Mouse (Mus musculus): ENCODE results near the gene Iqsec3.

The Iqsec3 gene

GRCm38 (mm10) chr6:121454549-121455494 lies 18.7 kb downstream of the Iqsec3 start:
- no peak for DNase-seq

DNA sequence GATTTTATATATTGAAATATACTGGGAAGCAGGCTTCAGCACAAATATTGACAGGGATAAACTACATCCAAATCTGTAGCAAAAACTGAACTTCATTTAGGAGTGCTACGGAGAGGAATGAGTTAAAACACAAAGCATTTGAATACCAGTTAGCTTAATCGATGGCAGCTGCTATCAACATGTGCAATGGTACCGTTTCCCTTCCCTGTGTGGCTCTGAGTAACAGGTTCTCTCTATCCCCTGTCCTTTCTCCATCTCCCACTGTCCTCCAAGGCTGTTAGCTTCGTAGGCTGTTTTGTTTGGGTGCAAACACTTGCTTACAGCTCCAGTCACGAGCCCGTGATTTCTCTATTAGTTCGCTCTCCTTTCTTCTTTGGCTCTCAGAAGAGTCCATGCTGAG lies 19.7 kb downstream of the Iqsec3 start:
- DNase-seq, result no peak

DNA sequence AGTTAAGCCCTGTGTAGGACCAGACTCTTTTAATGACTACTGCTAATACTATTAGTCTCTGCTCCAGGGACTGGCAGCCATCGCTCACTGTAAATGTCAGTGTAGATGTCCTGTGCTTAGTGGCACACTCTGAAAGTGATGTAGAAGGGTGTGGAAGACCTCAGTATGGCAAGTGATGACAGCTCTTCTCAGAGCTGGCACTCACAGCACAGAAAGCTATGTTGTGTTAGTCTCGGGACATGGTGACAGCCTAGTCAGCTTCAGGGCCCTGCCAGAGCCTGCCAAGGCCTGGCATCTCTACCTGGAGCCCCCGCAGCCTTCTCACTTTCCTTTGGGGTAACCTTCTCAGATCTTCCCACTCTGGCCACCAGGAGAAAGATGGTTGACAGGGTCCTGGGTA lies 21.8 kb downstream of the Iqsec3 start:
- no peak for DNase-seq

DNA sequence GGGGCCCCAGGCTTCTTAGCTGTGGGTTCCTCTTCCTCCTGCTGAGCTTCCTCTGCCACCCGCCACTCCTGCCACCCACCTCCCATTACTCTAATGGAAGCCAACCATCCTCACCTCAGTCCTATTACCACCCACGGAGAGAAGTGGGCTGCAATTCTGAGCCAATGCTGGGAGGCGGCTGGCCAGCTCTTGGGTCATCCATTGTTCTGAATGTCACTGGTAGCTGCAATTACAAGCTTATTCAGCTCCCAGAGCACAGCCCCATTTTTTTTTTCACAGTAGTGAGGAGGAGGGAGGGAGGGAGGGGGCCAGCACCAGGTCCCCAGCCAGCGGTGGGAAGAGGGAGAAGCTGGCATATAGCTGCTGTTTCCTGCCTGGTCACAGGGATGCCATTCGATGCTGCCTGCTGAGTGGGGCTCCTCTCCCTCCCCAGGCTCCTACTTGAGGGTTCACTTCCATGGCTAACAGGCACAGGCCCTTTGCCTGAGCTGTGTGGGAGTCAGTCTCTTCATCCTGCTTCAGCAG lies 32.7 kb downstream of the Iqsec3 start:
- no peak for DNase-seq

- DNase-seq, result no peak
These were observed 48.6 kb downstream of the Iqsec3 start for GRCm38 (mm10) chr6:121424830-121425229.

DNA sequence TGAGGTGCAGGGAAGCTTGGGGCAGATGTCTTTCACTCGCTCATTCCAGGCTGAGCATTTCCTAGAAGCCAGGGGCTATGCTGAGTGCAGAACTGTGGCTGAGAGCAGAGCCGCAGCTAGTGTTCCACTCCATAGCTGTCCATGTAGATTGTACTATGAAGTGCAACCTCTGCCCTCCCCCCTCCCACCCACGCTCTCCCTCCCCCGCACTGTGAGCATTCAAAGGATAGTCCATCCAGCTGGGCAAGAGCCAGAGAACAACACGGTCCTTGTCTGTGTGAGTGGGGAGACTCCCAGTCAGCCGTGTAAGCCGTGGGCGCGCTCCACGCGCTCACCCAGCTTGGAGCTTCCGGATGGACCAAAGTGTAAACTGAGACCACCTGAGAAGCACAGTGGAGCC lies 49.1 kb downstream of the Iqsec3 start:
- no peak for DNase-seq

GRCm38 (mm10) chr6:121412558-121413297 lies 60.8 kb downstream of the Iqsec3 start:
- DNase-seq, result peak; percentile 9

- no peak for DNase-seq
These were observed 65.9 kb downstream of the Iqsec3 start for GRCm38 (mm10) chr6:121407571-121408011.

DNA sequence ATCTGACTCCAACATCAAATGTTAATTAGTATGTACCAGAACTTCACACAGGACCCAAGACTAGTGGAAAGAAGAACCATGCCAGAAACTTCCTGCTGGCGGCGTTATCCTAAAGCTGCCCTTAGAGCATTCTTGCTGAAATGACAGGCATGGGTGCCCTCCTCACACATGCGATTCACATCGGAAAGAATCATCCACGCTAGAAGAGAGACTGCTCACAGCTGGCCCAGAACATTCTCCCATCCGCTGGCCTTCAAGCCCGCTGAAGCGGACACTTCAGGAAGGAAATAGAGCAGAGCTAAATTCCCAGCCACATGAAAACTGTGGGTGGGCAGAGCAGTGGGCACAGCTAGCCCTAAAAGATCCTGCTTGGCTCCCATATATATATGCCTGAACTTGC lies 68.2 kb downstream of the Iqsec3 start:
- no peak for DNase-seq

- no peak for DNase-seq
These were observed 70.7 kb downstream of the Iqsec3 start for GRCm38 (mm10) chr6:121402661-121403244.

GRCm38 (mm10) chr6:121401826-121402660 lies 71.4 kb downstream of the Iqsec3 start:
- no peak for DNase-seq

DNA sequence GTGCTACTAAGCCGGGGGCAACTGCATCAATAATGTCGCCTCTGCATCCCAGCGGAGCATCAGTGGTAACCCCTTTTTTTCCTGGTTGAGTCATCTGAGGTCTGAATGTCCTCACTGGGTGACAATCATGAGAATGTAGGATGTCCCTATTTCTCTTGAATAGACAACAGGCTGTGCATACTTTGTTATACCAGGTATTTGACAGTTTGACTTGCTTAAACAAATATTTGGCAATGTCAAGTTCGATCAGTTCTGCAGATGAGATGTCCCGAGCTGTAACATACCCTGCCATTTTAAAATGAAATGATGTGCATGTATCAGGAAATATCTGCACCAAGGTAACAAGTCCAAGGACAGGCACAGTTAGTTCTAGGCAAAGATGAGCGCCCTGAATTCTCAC lies 72.3 kb downstream of the Iqsec3 start:
- no peak for DNase-seq

DNA sequence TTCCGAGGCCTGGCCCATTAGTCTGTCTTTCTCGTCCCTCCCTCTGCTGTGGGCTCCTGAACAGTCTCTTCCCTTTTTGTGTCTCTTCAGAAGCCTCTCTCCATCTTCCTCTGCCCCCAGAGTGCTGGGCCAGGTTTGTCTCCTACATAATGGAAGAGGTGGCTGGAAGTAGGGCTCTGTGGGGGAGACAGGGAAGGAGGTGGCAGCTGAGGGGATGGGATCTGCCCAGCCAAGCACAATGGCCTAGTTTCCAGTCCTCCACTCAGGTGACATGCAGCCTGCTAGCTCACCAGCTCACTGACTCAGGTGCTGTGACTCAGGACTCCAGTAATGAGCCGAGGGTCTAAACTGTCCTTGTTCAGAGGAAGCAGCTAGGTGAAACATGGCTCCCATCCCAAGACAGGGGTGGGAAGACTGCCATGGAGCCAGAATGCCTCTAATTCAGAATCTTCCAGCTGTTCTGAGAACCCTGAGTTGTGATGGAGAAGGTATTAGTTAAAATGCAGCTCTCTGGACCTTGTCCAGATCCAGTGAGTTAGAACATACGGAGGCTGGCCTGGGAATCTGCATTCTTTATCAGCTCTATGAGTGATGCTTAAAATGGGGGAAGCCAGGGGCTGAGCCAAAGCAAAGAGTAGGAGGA lies 80.7 kb downstream of the Iqsec3 start:
- no peak for DNase-seq

- DNase-seq, result no peak
These were observed 88.1 kb downstream of the Iqsec3 start for GRCm38 (mm10) chr6:121385397-121385796.

GRCm38 (mm10) chr6:121382071-121382470 lies 91.4 kb downstream of the Iqsec3 start:
- DNase-seq, result no peak

GRCm38 (mm10) chr6:121380576-121380975 lies 92.9 kb downstream of the Iqsec3 start:
- DNase-seq, result no peak

DNA sequence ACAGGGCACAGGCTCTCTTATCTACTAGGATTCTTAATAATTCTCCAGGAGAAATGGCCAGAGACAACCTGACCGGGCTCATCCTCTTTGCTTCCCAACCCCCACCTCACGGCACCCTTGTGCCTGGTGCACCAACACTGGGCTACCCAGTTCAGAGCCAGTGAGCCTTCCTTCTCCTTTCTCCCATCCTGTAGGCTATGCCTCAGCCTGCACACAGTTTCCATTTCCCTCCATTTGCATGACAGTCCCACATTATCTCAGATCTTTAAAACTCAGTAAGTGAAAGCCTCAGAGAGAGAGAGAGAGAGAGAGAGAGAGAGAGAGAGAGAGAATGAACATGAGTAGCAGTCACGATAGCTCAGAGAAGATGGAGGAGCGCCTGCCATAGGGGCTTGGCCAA lies 95.2 kb downstream of the Iqsec3 start:
- DNase-seq, result no peak

GRCm38 (mm10) chr6:121376159-121376558 lies 97.3 kb downstream of the Iqsec3 start:
- no peak for DNase-seq

DNA sequence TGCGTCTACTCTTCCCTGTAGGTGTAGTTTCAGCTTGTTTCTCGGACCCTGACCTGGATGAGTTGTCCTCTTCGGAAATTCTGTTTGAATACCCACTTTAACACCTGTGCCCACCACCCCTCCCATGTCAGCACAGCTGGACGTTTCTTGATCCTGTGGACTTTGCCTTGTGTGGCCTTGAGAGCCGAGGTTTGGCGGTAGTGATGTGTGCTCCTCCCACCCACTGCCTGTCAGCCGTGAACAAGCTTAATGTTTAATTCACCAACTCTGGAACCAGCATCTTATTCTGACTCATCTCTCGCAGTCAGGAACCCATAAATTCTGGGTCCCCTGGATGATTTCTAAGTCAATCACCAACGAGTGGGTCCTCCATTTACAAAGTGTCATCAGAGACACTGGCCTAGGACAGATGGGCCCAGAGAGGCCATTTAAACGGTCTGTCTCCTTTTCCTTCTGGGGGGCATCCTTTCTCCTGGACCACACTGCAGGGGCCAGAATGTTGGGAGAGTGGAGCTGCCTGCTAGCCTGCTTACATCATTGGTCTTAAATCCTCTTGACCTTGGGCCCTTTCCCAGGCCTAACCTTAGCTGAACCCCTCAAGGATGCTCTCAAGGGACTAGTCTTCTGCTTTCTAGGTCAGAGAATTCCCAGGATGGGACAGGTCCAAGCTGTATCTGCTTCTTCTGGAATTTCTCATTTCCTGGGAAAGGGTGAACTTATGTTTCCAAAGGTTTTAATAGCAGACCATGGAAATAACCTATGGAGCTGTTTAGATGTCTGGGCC lies 102.1 kb downstream of the Iqsec3 start:
- no peak for DNase-seq

DNA sequence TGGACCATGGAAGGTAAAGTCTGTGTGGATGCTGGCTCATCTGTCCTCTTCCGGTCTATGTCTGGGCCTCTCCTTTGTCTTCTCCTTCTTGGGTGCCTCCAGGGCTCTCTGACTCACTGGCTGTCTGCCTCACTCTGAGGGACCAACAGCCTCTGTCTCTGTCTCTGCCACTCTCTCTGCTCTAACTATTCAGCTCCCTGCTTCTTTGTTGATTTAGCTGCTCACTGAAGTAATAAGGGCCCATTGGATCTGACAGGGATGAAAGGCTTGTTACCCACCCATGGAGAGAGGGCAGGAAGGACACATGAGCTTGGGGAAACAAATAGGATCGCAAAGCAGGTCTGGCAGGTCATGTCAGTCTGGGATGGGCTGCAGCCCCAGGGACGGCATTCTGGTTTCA lies 106.4 kb downstream of the Iqsec3 start:
- DNase-seq, result no peak

DNA sequence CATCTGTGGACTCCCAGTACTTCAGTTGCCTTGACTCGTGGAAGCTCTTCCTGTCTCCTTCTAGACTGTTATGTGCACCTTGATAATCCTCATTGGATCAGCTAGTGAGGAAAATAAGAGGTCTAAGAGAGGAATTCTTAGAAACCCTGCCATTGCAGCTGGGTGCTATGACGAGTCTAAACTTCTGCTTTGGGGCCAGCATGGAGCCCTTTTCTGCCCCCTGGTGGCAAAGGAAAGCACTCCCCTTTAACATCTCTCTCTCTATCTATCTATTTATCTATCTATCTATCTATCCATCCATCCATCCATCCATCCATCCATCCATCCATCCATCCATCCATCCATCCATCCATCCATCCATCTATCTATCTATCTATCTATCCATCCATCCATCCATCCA lies 106.9 kb downstream of the Iqsec3 start:
- DNase-seq, result peak; percentile 73
